Mouse (Mus musculus) stomach, postnatal 0 days (tissue): ENCODE data around the gene Pabpc4. TPM values are rescaled to one million over a fixed set of nuclear protein-coding genes. Genes with fewer than 3 reads are reported as not detected.
"Not testable (repeated sequence)": the region's sequence is repeated elsewhere in the genome, so short reads cannot be mapped to it uniquely, and the experiment has no call there.

Source experiments
- ATAC-seq: fragments of 200-750 bp; cut with Nextera tagmentation; 2 replicates; pipeline ENCODE4 v1.8.0; 2017; ENCODE audit not compliant: low FRiP score, low TSS enrichment
- DNase-seq: peaks from one replicate; pipeline ENCODE4 v3.0.0-alpha.2; 2016; ENCODE audit warnings: low spot score
- H3K27ac ChIP-seq: fragments of 300-500 bp; sonication (generic); replicated peaks from 2 replicates; pipeline ENCODE4 v1.5.1; 2014; ENCODE audit warnings: mild to moderate bottlenecking, control low read depth
- H3K27me3 ChIP-seq: fragments of 300-500 bp; sonication (generic); 2 replicates; pipeline ENCODE4 v1.6.1; 2014; ENCODE audit warnings: low read length; ENCODE audit not compliant: control insufficient read depth, insufficient read depth
- H3K36me3 ChIP-seq: fragments of 300-500 bp; sonication (generic); 2 replicates; pipeline ENCODE4 v1.6.1; 2014; ENCODE audit warnings: low read length, mixed read lengths; ENCODE audit not compliant: control insufficient read depth, insufficient read depth
- H3K4me1 ChIP-seq: fragments of 300-500 bp; sonication (generic); replicated peaks from 2 replicates; pipeline ENCODE4 v1.6.1; 2014; ENCODE audit warnings: antibody characterized with exemption; ENCODE audit not compliant: control insufficient read depth, insufficient read depth
- H3K4me2 ChIP-seq: fragments of 300-500 bp; sonication (generic); replicated peaks from 2 replicates; pipeline ENCODE4 v1.6.1; 2014; ENCODE audit warnings: low read depth, mild to moderate bottlenecking, control low read depth, moderate library complexity
- H3K4me3 ChIP-seq: fragments of 300-500 bp; sonication (generic); 2 replicates; pipeline ENCODE4 v1.5.1; 2014; ENCODE audit warnings: low read depth, low read length, control low read depth
- H3K9ac ChIP-seq: fragments of 300-500 bp; sonication (generic); 2 replicates; pipeline ENCODE4 v1.6.1; 2014; ENCODE audit warnings: mild to moderate bottlenecking, low read length, control low read depth, mixed read lengths
- H3K9me3 ChIP-seq: fragments of 300-500 bp; sonication (generic); 2 replicates; pipeline ENCODE4 v1.6.1; 2016; ENCODE audit warnings: low read length; ENCODE audit not compliant: control insufficient read depth
- CTCF ChIP-seq: IDR thresholded peaks from 2 replicates; pipeline ENCODE4 v1.5.1; 2016; ENCODE audit warnings: antibody characterized with exemption, low read depth, mild to moderate bottlenecking, moderate library complexity
- EP300 ChIP-seq: optimal IDR thresholded peaks from 2 replicates; pipeline ENCODE3; 2016; ENCODE audit warnings: antibody characterized with exemption
- WGBS: fragments of 180-500 bp; shearing (Covaris S2); extraction: QIAGEN DNeasy Blood & Tissue Kit; methylation state at CpG from one replicate; pipeline ENCODE4 v1.1.7; 2014; 5-methylcytosine and 5-hydroxymethylcytosine counted together
- polyA plus RNA-seq: library from polyadenylated mRNA; unstranded; fragments of >200 nt; fragmentation: Nextera tagmentation; extraction: Ambion mirVana; gene quantifications from 2 replicates; pipeline ENCODE4 v1.2.1, GENCODE M21; 2015

The Pabpc4 gene
- polyA plus RNA-seq, 1 experiment from 2014 or later, result 15.7 TPM

DNA sequence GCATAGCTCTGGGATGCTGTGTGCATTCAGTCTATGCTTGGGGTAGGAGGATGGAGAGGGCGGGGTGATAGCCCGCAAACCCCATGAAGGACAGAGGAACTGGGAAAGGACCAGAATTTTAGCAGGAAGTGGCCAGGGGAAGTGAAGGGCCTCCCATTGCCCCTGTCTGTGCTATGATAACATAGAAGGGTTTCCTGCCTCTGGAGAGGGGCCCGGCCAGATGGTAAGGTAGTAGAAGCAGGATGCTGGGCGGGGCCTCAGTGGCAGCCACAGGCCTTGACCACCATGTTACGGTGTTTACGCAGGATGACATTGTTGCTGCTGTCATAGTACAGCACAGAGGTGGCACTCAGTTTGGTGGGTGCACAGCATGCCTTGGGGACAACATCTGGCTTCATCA, 50.9 kb downstream of the Pabpc4 start:
- Histone ChIP-seq H3K27ac (no peak overlapping the region), H3K4me1 (no peaks in the 10 kb centered on the region), H3K4me3 (no peak overlapping the region), H3K9ac (no peak overlapping the region), H3K27me3 (no peaks in the 10 kb centered on the region), H3K9me3 (no peaks in the 10 kb centered on the region), H3K36me3 (no peaks in the 10 kb centered on the region), H3K4me2 (no peak overlapping the region)
- DNase-seq (no peak), ATAC-seq (no peak)
- 77% methylated on average over 6 of the region's 6 CpGs for WGBS
- TF ChIP-seq EP300 (no peak), CTCF (no peak)

DNA sequence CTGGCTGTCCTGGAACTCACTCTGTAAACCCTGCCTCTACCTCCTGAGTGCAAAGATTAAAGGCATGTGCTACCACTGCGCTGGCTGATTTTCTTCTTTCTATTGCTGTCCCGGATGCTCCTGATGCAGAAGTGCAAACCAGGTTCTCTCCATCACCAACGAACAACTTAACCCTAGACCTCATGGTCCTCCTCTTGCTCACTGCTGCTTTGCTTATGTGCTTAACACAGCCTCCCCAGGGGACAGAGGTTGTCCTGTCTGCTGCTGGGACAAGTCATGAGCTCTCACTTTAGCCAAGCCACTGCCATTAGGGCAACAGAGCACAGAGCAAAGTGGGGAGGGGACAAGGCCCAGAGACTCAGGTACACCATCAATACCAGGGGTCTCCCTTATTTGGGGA, 52.3 kb downstream of the Pabpc4 start:
- H3K36me3 ChIP-seq, result no peaks in the 10 kb centered on the region
- H3K4me2 ChIP-seq, result no peak overlapping the region
- H3K9me3 ChIP-seq, result no peaks in the 10 kb centered on the region
- no peaks in the 10 kb centered on the region for H3K27me3 ChIP-seq
- DNase-seq (no peak), ATAC-seq (no peak)
- 85% methylated on average over 3 of the region's 3 CpGs for WGBS
- H3K27ac ChIP-seq, result no peak overlapping the region
- no peak overlapping the region for H3K9ac ChIP-seq
- no peak for TF ChIP-seq EP300
- no peak for TF ChIP-seq CTCF
- no peak overlapping the region for H3K4me3 ChIP-seq
- no peaks in the 10 kb centered on the region for H3K4me1 ChIP-seq

DNA sequence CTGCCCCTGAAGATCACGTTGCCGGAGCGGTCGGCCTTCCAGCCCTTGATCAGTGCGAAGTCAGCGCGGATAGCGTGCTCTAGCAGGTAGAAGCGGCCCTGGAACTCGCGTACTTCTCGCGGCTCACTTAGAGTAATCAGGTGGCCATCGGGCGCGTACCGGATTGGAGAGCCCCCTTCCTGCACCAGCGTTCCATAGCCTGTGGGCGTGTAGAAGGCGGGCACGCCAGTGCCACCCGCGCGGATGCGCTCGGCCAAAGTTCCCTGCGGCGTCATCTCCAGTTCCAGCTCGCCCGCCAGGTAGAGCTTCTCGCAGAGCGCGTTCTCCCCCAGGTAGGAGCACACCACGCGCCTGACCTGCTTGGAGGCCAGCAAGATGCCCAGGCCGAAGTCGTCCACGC, 60.8 kb downstream of the Pabpc4 start:
- not testable (repeated sequence) for H3K4me3 ChIP-seq, H3K9ac ChIP-seq, H3K27me3 ChIP-seq, H3K4me1 ChIP-seq, DNase-seq, H3K36me3 ChIP-seq, H3K4me2 ChIP-seq, H3K27ac ChIP-seq, H3K9me3 ChIP-seq
- 22% methylated on average over 24 of the region's 38 CpGs for WGBS
- ATAC-seq, result peak; percentile 33; the same call in 1 of the 2 replicates

DNA sequence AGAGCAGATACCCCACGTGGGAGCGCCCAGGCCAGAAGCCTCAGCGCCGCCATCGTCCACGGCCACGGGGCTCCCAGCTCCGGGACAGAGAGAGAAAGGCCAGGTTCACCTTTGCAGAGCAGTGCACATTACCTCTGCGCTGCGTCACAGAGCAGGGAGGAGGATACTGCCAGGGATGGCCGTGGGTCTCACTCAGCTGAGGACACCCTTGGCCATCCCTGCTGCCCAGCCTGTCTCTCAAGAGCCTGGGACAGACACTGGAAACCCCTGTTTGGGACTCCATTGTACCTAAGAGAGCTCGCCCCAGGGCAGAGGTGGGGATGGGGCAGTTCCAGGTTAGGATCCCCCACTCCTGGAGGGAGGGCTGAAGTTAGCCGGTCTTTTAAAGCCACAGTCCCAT, 61.4 kb downstream of the Pabpc4 start, which contains the start of gene Oxct2a:
Oxct2a (minus strand) TSS at position 101 of the 400 bp plus-strand sequence.
- Histone ChIP-seq H3K4me2 (0 out of 2 replicates have a peak within 1 kb of the TSS, but pooled peaks have one; percentile 8), H3K27me3 (no peaks in the 10 kb centered on the region), H3K4me3 (no peak within 1 kb of the TSS), H3K9ac (no peak within 1 kb of the TSS), H3K27ac (no peak within 1 kb of the TSS), H3K4me1 (no peaks in the 10 kb centered on the region), H3K36me3 (no peaks in the 10 kb centered on the region), H3K9me3 (no peaks in the 10 kb centered on the region)
- TF ChIP-seq CTCF, result no peak
- no peak for TF ChIP-seq EP300
- DNase-seq (no peak), ATAC-seq (no peak)
- 19% methylated on average over 13 of the region's 13 CpGs for WGBS

DNA sequence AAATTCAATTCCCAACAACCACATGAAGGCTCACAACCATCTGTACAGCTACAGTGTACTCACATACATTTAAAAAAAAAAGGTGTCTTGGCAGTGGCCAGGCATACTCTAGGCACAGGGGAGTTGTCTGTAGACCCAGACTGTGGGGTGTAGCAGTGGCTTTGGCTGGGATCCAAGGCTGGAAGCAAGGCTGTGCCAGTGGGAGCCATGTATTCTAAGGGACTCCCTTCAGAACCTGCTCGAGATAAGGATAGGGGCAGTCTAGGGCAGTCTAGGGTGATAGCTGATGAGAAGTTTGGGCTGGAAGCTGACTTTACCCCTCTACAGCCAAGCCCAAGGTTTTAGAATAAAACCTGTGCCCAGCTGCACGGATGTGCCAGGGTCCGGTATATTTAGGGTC, 63.9 kb downstream of the Pabpc4 start:
- H3K9me3 ChIP-seq, result no peaks in the 10 kb centered on the region
- DNase-seq (peak; percentile 43), ATAC-seq (0 out of 2 replicates have a peak, but pooled peaks have one; percentile 39)
- no peaks in the 10 kb centered on the region for H3K27me3 ChIP-seq
- no peak overlapping the region for H3K9ac ChIP-seq
- no peaks in the 10 kb centered on the region for H3K36me3 ChIP-seq
- H3K4me2 ChIP-seq, result no peak overlapping the region
- H3K4me1 ChIP-seq, result no peaks in the 10 kb centered on the region
- no peak overlapping the region for H3K4me3 ChIP-seq
- 76% methylated on average over 3 of the region's 3 CpGs for WGBS
- no peak overlapping the region for H3K27ac ChIP-seq
- TF ChIP-seq CTCF (no peak), EP300 (no peak)

DNA sequence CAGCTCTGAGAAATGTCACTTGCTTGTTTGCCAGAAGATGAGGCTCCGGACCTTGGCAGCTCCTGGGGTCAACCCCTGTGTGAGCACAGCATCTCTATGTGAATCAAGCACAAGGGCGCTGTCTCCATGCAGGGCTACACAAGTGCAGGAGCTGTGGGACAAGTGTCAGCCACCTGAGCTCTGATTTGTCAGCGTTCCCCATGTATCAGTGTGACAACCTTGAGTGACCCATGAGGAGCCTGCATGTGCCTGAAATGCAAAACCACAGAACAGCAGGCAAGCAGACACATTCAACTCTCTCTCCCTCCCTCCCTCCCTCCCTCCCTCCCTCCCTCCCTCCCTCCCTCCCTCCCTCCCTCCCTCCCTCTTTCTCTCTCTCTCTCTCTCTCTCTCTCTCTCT, 65.5 kb downstream of the Pabpc4 start:
- Histone ChIP-seq H3K4me3 (no peak overlapping the region), H3K36me3 (no peaks in the 10 kb centered on the region), H3K4me2 (no peak overlapping the region), H3K27ac (no peak overlapping the region), H3K4me1 (no peaks in the 10 kb centered on the region), H3K27me3 (no peaks in the 10 kb centered on the region), H3K9ac (no peak overlapping the region), H3K9me3 (no peaks in the 10 kb centered on the region)
- DNase-seq (no peak), ATAC-seq (no peak)
- WGBS, result 58% methylated on average over 3 of the region's 3 CpGs
- TF ChIP-seq EP300, result no peak
